Mouse (Mus musculus): ENCODE data around the gene Trpc7. TPM values are rescaled to one million over a fixed set of nuclear protein-coding genes. Genes with fewer than 3 reads are reported as not detected.

Trpc7 gene
- total RNA-seq, 2 experiments from 2014 or later = 1.7 to 3.1 TPM

DNA sequence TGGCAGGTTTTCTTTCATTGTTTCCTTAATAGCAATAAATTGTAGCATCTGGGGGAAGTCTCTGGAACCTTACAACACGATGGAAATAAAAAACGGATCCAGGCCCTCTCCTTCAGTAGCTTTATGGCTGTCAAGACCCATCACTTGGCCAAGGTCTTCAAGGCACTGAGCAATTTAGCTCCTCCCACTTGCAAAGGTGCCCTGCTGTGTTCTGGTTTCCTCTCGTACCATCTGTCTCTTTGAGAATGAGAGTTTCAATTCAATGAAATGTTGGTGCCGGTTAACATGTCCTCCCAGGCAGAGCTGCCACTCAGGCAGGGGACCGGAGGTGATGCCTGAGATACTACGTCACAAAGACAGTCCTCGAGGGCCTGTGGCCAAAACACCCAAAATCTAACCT, 100.3 kb downstream of the Trpc7 start:
- no peak for DNase-seq (ENCODE audit: low spot score in 2 of 2)
- intact Hi-C loops (cut with DNase I) = no loop called here

- no peak for DNase-seq (ENCODE audit: low spot score in 2 of 2)
- intact Hi-C loops (cut with DNase I) = no loop called here
These were observed 101.4 kb downstream of the Trpc7 start for GRCm38 (mm10) chr13:56794441-56794840.

- DNase-seq (ENCODE audit: low spot score in 2 of 2) = no peak
- intact Hi-C loops (cut with DNase I) = no loop called here
These were observed 102.9 kb downstream of the Trpc7 start for GRCm38 (mm10) chr13:56792844-56793243.

- peak; percentile 36 to 46 for DNase-seq (ENCODE audit: low spot score in 2 of 2)
- intact Hi-C loops (cut with DNase I) = no loop called here
These were observed 105.1 kb downstream of the Trpc7 start for GRCm38 (mm10) chr13:56790683-56791082.

DNA sequence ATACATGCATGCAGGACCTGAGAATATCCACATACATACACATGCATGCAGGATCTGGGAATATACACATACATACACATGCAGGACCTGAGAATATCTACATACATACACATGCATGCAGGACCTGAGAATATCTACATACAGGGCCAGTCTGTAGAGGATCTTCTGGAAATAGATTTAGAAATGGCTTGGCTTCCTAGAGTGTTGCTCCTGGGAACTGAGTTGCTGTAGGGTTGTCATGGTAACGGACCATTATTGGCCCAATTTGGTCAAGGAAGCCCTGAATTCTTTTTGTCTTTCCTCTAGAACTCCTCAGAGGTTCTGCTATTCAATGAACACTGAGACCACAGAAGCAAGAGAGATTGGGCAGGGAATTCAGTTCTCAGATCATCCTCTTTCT, 113.2 kb downstream of the Trpc7 start:
- DNase-seq (ENCODE audit: low spot score in 2 of 2) = peak in 1 of 2 experiments; percentile 25
- intact Hi-C loops (cut with DNase I) = loop anchor here (5.0 kb wide), 1 partner anchor 85 kb away; no protein-coding TSS in a partner anchor

DNA sequence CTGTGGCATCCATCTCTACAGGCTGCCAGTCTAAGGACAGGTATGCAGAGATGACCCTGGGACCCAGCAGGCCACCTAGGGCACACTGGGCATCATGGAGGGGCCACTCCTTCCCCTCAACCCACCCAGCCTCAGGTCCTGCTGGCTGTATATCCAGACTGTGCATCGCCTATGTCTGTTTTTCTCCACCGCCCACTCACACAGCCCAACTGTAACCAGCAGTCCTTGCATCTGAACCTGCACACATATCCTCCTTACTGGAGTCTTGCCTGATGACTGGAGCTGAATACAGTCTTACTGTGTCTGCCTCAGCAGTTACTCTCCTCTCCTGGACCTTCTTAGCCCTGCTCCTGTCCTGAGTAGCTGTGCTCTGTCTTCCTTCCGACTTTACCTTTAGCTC, 114.1 kb downstream of the Trpc7 start:
- intact Hi-C loops (cut with DNase I) = loop anchor here (5.0 kb wide), 1 partner anchor 84 kb away; no protein-coding TSS in a partner anchor
- DNase-seq (ENCODE audit: low spot score in 2 of 2) = no peak

DNA sequence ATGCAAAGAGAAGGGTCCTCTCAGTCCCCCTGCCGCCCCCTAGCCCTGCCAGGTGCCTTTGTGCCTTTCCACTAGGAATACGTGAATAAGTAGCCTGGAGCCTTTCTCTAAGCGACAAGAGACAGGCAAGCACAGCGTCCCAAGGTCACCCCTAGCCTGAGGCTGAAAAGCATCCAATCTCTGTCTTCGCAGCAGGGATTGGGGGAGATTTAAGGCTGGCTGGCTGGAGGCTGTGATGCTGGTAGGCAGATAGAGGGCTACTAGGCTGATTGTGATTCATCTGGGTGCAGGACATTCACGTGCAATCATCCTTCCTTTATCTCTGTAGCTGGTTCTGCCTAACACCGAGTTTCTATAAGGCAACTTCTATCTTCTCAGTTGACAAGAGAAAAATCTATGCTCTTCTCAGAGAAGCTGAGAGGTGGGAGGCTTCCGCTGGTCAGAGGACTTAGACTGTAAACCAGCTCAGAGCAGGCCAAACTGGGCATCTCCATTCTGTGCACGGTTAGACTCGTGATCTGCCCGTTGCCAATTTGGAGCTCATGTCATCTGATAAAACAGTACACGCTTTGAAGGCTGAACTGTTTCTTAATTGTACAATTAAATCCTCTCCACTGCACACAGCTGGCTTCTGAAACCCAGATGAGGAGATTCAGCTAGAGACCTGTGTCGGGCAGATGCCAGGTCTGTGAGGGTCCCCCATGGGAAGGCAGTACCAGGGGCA, 114.9 kb downstream of the Trpc7 start:
- intact Hi-C loops (cut with DNase I) = loop anchor here (5.0 kb wide), 1 partner anchor 84 kb away; no protein-coding TSS in a partner anchor
- DNase-seq (ENCODE audit: low spot score in 2 of 2) = no peak

- intact Hi-C loops (cut with DNase I) = no loop called here
- no peak for DNase-seq (ENCODE audit: low spot score in 2 of 2)
These were observed 121.5 kb downstream of the Trpc7 start for GRCm38 (mm10) chr13:56774304-56774703.

- no peak for DNase-seq (ENCODE audit: low spot score in 2 of 2)
- intact Hi-C loops (cut with DNase I) = no loop called here
These were observed 122.4 kb downstream of the Trpc7 start for GRCm38 (mm10) chr13:56773262-56773870.

DNA sequence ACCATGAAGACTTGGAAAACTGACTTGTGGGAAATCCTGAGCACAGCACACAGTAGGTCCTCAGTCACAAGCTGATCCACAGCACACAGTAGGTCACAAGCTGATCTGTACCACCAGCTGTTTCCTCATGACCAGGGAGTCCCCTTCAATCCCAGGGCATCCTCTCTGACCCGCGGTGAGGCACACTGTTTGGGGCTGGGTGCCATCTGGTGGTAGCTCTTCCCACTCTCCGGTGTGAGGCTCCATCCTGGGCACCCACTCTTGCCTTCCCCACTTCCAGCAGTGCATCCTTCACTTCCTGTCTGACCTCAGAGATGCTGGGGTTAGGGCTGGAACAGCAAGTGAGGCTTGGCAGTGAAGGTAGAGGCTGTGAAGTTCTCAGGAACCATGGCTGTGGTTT, 123.2 kb downstream of the Trpc7 start:
- no peak for DNase-seq (ENCODE audit: low spot score in 2 of 2)
- intact Hi-C loops (cut with DNase I) = no loop called here

DNA sequence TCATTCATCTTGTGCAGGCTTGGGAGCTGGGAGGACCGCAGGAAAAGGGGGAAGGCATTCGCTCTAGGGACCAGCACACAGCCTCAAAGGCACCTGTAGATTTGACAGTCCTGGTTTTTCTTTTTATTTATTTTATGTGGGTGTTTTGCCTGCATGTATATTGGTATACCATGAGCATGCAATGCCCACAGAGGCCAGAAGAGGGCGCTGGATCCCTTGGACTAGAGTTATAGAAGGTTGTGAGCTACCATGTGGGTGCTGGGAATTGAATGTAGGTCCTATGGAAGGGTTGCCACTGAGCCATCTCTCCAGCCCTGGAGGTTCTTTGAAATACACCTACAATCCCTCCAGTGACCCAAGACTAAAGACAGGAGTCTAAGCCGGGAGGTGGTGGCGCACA, 125.0 kb downstream of the Trpc7 start:
- intact Hi-C loops (cut with DNase I) = no loop called here
- no peak for DNase-seq (ENCODE audit: low spot score in 2 of 2)

- intact Hi-C loops (cut with DNase I) = no loop called here
These were observed 125.6 kb downstream of the Trpc7 start for GRCm38 (mm10) chr13:56770136-56770578.

GRCm38 (mm10) chr13:56769431-56769830, 126.4 kb downstream of the Trpc7 start:
- no peak for DNase-seq (ENCODE audit: low spot score in 2 of 2)
- intact Hi-C loops (cut with DNase I) = no loop called here

More at GRCm38 (mm10) chr13:56770136-56770578, 125.6 kb downstream of the Trpc7 start:
- no peak for DNase-seq (ENCODE audit: low spot score in 2 of 2)

GRCm38 (mm10) chr13:56766211-56766610, 129.6 kb downstream of the Trpc7 start:
- no peak for DNase-seq (ENCODE audit: low spot score in 2 of 2)
- intact Hi-C loops (cut with DNase I) = no loop called here

- intact Hi-C loops (cut with DNase I) = no loop called here
These were observed 130.3 kb downstream of the Trpc7 start for GRCm38 (mm10) chr13:56765284-56766032.

GRCm38 (mm10) chr13:56762446-56763229, 133.2 kb downstream of the Trpc7 start:
- intact Hi-C loops (cut with DNase I) = no loop called here
- DNase-seq (ENCODE audit: low spot score in 2 of 2) = no peak

More at GRCm38 (mm10) chr13:56765284-56766032, 130.3 kb downstream of the Trpc7 start:
- no peak for DNase-seq (ENCODE audit: low spot score in 2 of 2)

- intact Hi-C loops (cut with DNase I) = loop anchor here (10.0 kb wide), 1 partner anchor 284 kb away; no protein-coding TSS in a partner anchor
- DNase-seq (ENCODE audit: low spot score in 2 of 2) = peak; percentile 59 to 64
These were observed 137.3 kb downstream of the Trpc7 start for GRCm38 (mm10) chr13:56758492-56758891.

GRCm38 (mm10) chr13:56757201-56757600, 138.6 kb downstream of the Trpc7 start:
- intact Hi-C loops (cut with DNase I) = loop anchor here (10.0 kb wide), 1 partner anchor 282 kb away; no protein-coding TSS in a partner anchor
- no peak for DNase-seq (ENCODE audit: low spot score in 2 of 2)

- intact Hi-C loops (cut with DNase I) = loop anchor here (10.0 kb wide), 1 partner anchor 281 kb away; no protein-coding TSS in a partner anchor
These were observed 139.9 kb downstream of the Trpc7 start for GRCm38 (mm10) chr13:56755871-56756270.

More at GRCm38 (mm10) chr13:56755871-56756270, 139.9 kb downstream of the Trpc7 start:
- no peak for DNase-seq (ENCODE audit: low spot score in 2 of 2)

Data from left cerebral cortex, postnatal 36 days (tissue).